Mouse (Mus musculus): ENCODE measurements around the gene Galt. TPM values are rescaled to one million over a fixed set of nuclear protein-coding genes. Genes with fewer than 3 reads are reported as not detected.

The Galt gene
- polyA plus RNA-seq (2014; fragmentation: Nextera tagmentation; extraction: Ambion mirVana) = 40.7 and 45.8 TPM in 2 replicates

- Histone ChIP-seq H3K4me1 (replicated peaks; ENCODE audit: control insufficient read depth, insufficient read depth, low read length) (peaks cover 15% of the 10 kb centered on the region), H3K9ac (ENCODE audit: low read depth, low read length) (peak within 1 kb of the TSS; percentile 79), H3K4me3 (ENCODE audit: low read depth, low read length) (peak within 1 kb of the TSS; percentile 69), H3K4me2 (peak within 1 kb of the TSS; percentile 90), H3K27ac (ENCODE audit: low read depth, low read length) (peak within 1 kb of the TSS; percentile 76), H3K9me3 (ENCODE audit: control insufficient read depth, low read length) (no peaks in the 10 kb centered on the region), H3K27me3 (replicated peaks; ENCODE audit: control insufficient read depth, insufficient read depth, low read length) (no peaks in the 10 kb centered on the region), H3K36me3 (ENCODE audit: control insufficient read depth, insufficient read depth, low read length) (peaks cover 6% of the 10 kb centered on the region; the same call in 1 of the 2 replicates)
- 13% methylated on average over 14 of the region's 14 CpGs for WGBS
- DNase-seq (ENCODE audit: low spot score) = no peak
- ATAC-seq (replicated peaks; ENCODE audit: low FRiP score) = peak; percentile 72
Measured at GRCm38 (mm10) chr4:41754797-41755337, at the start of gene Galt. Galt (plus strand) TSS chr4:41755228.

- no peak for DNase-seq (ENCODE audit: low spot score)
Measured at GRCm38 (mm10) chr4:41705922-41706754, 48.9 kb upstream of the Galt start.

GRCm38 (mm10) chr4:41707011-41707535 is 48.0 kb upstream of the Galt start:
- no peak overlapping the region for H3K9ac ChIP-seq (ENCODE audit: low read depth, low read length)
- peaks cover 18% of the 10 kb centered on the region for H3K27me3 ChIP-seq (replicated peaks; ENCODE audit: control insufficient read depth, insufficient read depth, low read length)
- H3K27ac ChIP-seq (ENCODE audit: low read depth, low read length) = no peak overlapping the region
- ATAC-seq (replicated peaks; ENCODE audit: low FRiP score) (peak; percentile 70), DNase-seq (ENCODE audit: low spot score) (peak; percentile 56)
- no peak overlapping the region for H3K4me3 ChIP-seq (ENCODE audit: low read depth, low read length)
- no peaks in the 10 kb centered on the region for H3K36me3 ChIP-seq (ENCODE audit: control insufficient read depth, insufficient read depth, low read length)
- 6% methylated on average over 13 of the region's 13 CpGs for WGBS
- no peaks in the 10 kb centered on the region for H3K9me3 ChIP-seq (ENCODE audit: control insufficient read depth, low read length)
- H3K4me1 ChIP-seq (replicated peaks; ENCODE audit: control insufficient read depth, insufficient read depth, low read length) = peaks cover 5% of the 10 kb centered on the region
- peak overlapping the region; percentile 1; the same call in 1 of the 2 replicates for H3K4me2 ChIP-seq

More at GRCm38 (mm10) chr4:41705922-41706754, 48.9 kb upstream of the Galt start:
- Histone ChIP-seq H3K9ac (ENCODE audit: low read depth, low read length) (no peak overlapping the region), H3K36me3 (ENCODE audit: control insufficient read depth, insufficient read depth, low read length) (no peaks in the 10 kb centered on the region), H3K27ac (ENCODE audit: low read depth, low read length) (no peak overlapping the region), H3K9me3 (ENCODE audit: control insufficient read depth, low read length) (no peaks in the 10 kb centered on the region), H3K4me1 (replicated peaks; ENCODE audit: control insufficient read depth, insufficient read depth, low read length) (no peaks in the 10 kb centered on the region), H3K4me3 (ENCODE audit: low read depth, low read length) (no peak overlapping the region), H3K4me2 (no peak overlapping the region), H3K27me3 (replicated peaks; ENCODE audit: control insufficient read depth, insufficient read depth, low read length) (peaks cover 18% of the 10 kb centered on the region)
- WGBS = 71% methylated on average over 19 of the region's 19 CpGs
- no peak for ATAC-seq (replicated peaks; ENCODE audit: low FRiP score)

GRCm38 (mm10) chr4:41708192-41708745 is 46.8 kb upstream of the Galt start:
- 40% methylated on average over 8 of the region's 8 CpGs for WGBS
- no peak for DNase-seq (ENCODE audit: low spot score)

DNA sequence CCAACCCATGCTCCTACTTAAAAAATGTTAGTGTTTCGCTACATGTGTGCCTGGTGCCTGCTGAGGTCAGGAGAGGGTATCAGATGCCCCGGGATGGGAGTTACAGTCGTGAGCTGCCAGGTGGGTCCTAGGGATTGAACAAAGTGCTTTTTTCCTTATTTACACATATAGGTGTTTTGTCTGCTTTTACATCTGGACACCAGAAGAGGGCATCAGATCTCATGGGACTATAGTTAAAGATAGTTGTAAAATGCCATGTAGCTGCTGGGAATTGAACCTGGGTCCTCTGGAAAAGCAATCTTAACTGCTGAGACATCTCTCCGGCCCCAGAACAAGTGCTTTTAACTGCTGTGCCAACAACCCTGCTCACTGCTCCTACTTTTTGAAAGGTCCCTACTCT is 44.8 kb upstream of the Galt start:
- no peaks in the 10 kb centered on the region for H3K9me3 ChIP-seq (ENCODE audit: control insufficient read depth, low read length)
- H3K36me3 ChIP-seq (ENCODE audit: control insufficient read depth, insufficient read depth, low read length) = no peaks in the 10 kb centered on the region
- no peak overlapping the region for H3K27ac ChIP-seq (ENCODE audit: low read depth, low read length)
- no peak overlapping the region for H3K9ac ChIP-seq (ENCODE audit: low read depth, low read length)
- ATAC-seq (replicated peaks; ENCODE audit: low FRiP score) = no peak
- no peak for DNase-seq (ENCODE audit: low spot score)
- peaks cover 15% of the 10 kb centered on the region for H3K27me3 ChIP-seq (replicated peaks; ENCODE audit: control insufficient read depth, insufficient read depth, low read length)
- WGBS = 69% methylated on average over 4 of the region's 4 CpGs
- H3K4me3 ChIP-seq (ENCODE audit: low read depth, low read length) = no peak overlapping the region
- H3K4me1 ChIP-seq (replicated peaks; ENCODE audit: control insufficient read depth, insufficient read depth, low read length) = peaks cover 10% of the 10 kb centered on the region
- no peak overlapping the region for H3K4me2 ChIP-seq

More at GRCm38 (mm10) chr4:41708192-41708745, 46.8 kb upstream of the Galt start:
- Histone ChIP-seq H3K27me3 (replicated peaks; ENCODE audit: control insufficient read depth, insufficient read depth, low read length) (peaks cover 18% of the 10 kb centered on the region), H3K4me3 (ENCODE audit: low read depth, low read length) (no peak overlapping the region), H3K36me3 (ENCODE audit: control insufficient read depth, insufficient read depth, low read length) (no peaks in the 10 kb centered on the region), H3K4me1 (replicated peaks; ENCODE audit: control insufficient read depth, insufficient read depth, low read length) (peaks cover 10% of the 10 kb centered on the region), H3K4me2 (no peak overlapping the region), H3K27ac (ENCODE audit: low read depth, low read length) (no peak overlapping the region), H3K9ac (ENCODE audit: low read depth, low read length) (no peak overlapping the region), H3K9me3 (ENCODE audit: control insufficient read depth, low read length) (no peaks in the 10 kb centered on the region)
- no peak for ATAC-seq (replicated peaks; ENCODE audit: low FRiP score)

- no peak for DNase-seq (ENCODE audit: low spot score)
- 84% methylated on average over 16 of the region's 16 CpGs for WGBS
- ATAC-seq (replicated peaks; ENCODE audit: low FRiP score) = no peak
- Histone ChIP-seq H3K4me3 (ENCODE audit: low read depth, low read length) (peak overlapping the region; percentile 58), H3K27me3 (replicated peaks; ENCODE audit: control insufficient read depth, insufficient read depth, low read length) (no peaks in the 10 kb centered on the region; the same call in 1 of the 2 replicates), H3K4me2 (peak overlapping the region; percentile 72), H3K9me3 (ENCODE audit: control insufficient read depth, low read length) (no peaks in the 10 kb centered on the region), H3K9ac (ENCODE audit: low read depth, low read length) (peak overlapping the region; percentile 81), H3K4me1 (replicated peaks; ENCODE audit: control insufficient read depth, insufficient read depth, low read length) (peaks cover 10% of the 10 kb centered on the region), H3K36me3 (ENCODE audit: control insufficient read depth, insufficient read depth, low read length) (no peaks in the 10 kb centered on the region), H3K27ac (ENCODE audit: low read depth, low read length) (no peak overlapping the region)
Measured at GRCm38 (mm10) chr4:41711705-41712375, 43.2 kb upstream of the Galt start.

GRCm38 (mm10) chr4:41712421-41713196 is 42.4 kb upstream of the Galt start:
- DNase-seq (ENCODE audit: low spot score) (no peak), ATAC-seq (replicated peaks; ENCODE audit: low FRiP score) (peak; percentile 11; the same call in 1 of the 2 replicates)
- Histone ChIP-seq H3K4me1 (replicated peaks; ENCODE audit: control insufficient read depth, insufficient read depth, low read length) (peaks cover 10% of the 10 kb centered on the region), H3K4me2 (peak overlapping the region; percentile 72), H3K9ac (ENCODE audit: low read depth, low read length) (peak overlapping the region; percentile 81), H3K36me3 (ENCODE audit: control insufficient read depth, insufficient read depth, low read length) (no peaks in the 10 kb centered on the region), H3K27ac (ENCODE audit: low read depth, low read length) (no peak overlapping the region; the same call in 1 of the 2 replicates), H3K27me3 (replicated peaks; ENCODE audit: control insufficient read depth, insufficient read depth, low read length) (no peaks in the 10 kb centered on the region; the same call in 1 of the 2 replicates), H3K4me3 (ENCODE audit: low read depth, low read length) (peak overlapping the region; percentile 58), H3K9me3 (ENCODE audit: control insufficient read depth, low read length) (no peaks in the 10 kb centered on the region)
- 43% methylated on average over 31 of the region's 31 CpGs for WGBS
